Mouse (Mus musculus): Measurements from ENCODE around the gene Adgrb3. TPM values are rescaled to one million over a fixed set of nuclear protein-coding genes. Genes with fewer than 3 reads are reported as not detected.

Gene Adgrb3
- polyA plus RNA-seq, 1 experiment from 2014 or later = 0.26 TPM

- Histone ChIP-seq H3K4me1 (replicated peaks) (no peaks in the 10 kb centered on the region), H3K36me3 (no peaks in the 10 kb centered on the region), H3K27ac (ENCODE audit: poor library complexity, severe bottlenecking) (no peak overlapping the region), H3K9ac (no peak overlapping the region), H3K27me3 (replicated peaks) (no peaks in the 10 kb centered on the region), H3K4me3 (no peak overlapping the region), H3K4me2 (no peak overlapping the region), H3K9me3 (replicated peaks) (no peaks in the 10 kb centered on the region)
- ATAC-seq (ENCODE audit: insufficient number of reproducible peaks, low FRiP score) = no peak
- WGBS = 59% methylated on average over 9 of the region's 9 CpGs
Observed at GRCm38 (mm10) chr1:25179860-25180582, 649.5 kb downstream of the Adgrb3 start.

- H3K36me3 ChIP-seq = no peaks in the 10 kb centered on the region
- no peaks in the 10 kb centered on the region for H3K9me3 ChIP-seq (replicated peaks)
- H3K27ac ChIP-seq (ENCODE audit: poor library complexity, severe bottlenecking) = no peak overlapping the region
- no peaks in the 10 kb centered on the region for H3K27me3 ChIP-seq (replicated peaks)
- no peak overlapping the region for H3K4me3 ChIP-seq
- H3K4me2 ChIP-seq = no peak overlapping the region
- WGBS = 45% methylated on average over 21 of the region's 21 CpGs
- no peak for ATAC-seq (ENCODE audit: insufficient number of reproducible peaks, low FRiP score)
- no peaks in the 10 kb centered on the region for H3K4me1 ChIP-seq (replicated peaks)
- no peak overlapping the region for H3K9ac ChIP-seq
Observed at GRCm38 (mm10) chr1:25178347-25179130, 651.0 kb downstream of the Adgrb3 start.

GRCm38 (mm10) chr1:25167120-25167519, 662.4 kb downstream of the Adgrb3 start:
- Histone ChIP-seq H3K27me3 (replicated peaks) (no peaks in the 10 kb centered on the region), H3K27ac (ENCODE audit: poor library complexity, severe bottlenecking) (no peak overlapping the region), H3K4me1 (replicated peaks) (no peaks in the 10 kb centered on the region), H3K36me3 (no peaks in the 10 kb centered on the region), H3K9me3 (replicated peaks) (no peaks in the 10 kb centered on the region), H3K4me2 (no peak overlapping the region), H3K9ac (no peak overlapping the region), H3K4me3 (no peak overlapping the region)
- no peak for ATAC-seq (ENCODE audit: insufficient number of reproducible peaks, low FRiP score)
- WGBS = 82% methylated on average over 5 of the region's 5 CpGs

GRCm38 (mm10) chr1:25166036-25166796, 663.3 kb downstream of the Adgrb3 start:
- Histone ChIP-seq H3K9me3 (replicated peaks) (no peaks in the 10 kb centered on the region), H3K9ac (no peak overlapping the region)

GRCm38 (mm10) chr1:25163561-25163960, 665.9 kb downstream of the Adgrb3 start:
- Histone ChIP-seq H3K27ac (ENCODE audit: poor library complexity, severe bottlenecking) (no peak overlapping the region), H3K4me2 (no peak overlapping the region), H3K4me1 (replicated peaks) (no peaks in the 10 kb centered on the region), H3K9me3 (replicated peaks) (no peaks in the 10 kb centered on the region), H3K9ac (no peak overlapping the region), H3K4me3 (no peak overlapping the region), H3K27me3 (replicated peaks) (no peaks in the 10 kb centered on the region), H3K36me3 (no peaks in the 10 kb centered on the region)
- no peak for ATAC-seq (ENCODE audit: insufficient number of reproducible peaks, low FRiP score)
- 61% methylated on average over 6 of the region's 6 CpGs for WGBS

More at GRCm38 (mm10) chr1:25166036-25166796, 663.3 kb downstream of the Adgrb3 start:
- Histone ChIP-seq H3K36me3 (no peaks in the 10 kb centered on the region), H3K4me2 (no peak overlapping the region), H3K27ac (ENCODE audit: poor library complexity, severe bottlenecking) (no peak overlapping the region), H3K4me1 (replicated peaks) (no peaks in the 10 kb centered on the region), H3K27me3 (replicated peaks) (no peaks in the 10 kb centered on the region), H3K4me3 (no peak overlapping the region)
- WGBS = 74% methylated on average over 11 of the region's 11 CpGs
- no peak for ATAC-seq (ENCODE audit: insufficient number of reproducible peaks, low FRiP score)

GRCm38 (mm10) chr1:25146206-25146605, 683.3 kb downstream of the Adgrb3 start:
- H3K4me2 ChIP-seq = no peak overlapping the region
- no peak overlapping the region for H3K4me3 ChIP-seq
- 54% methylated on average over 3 of the region's 3 CpGs for WGBS
- ATAC-seq (ENCODE audit: insufficient number of reproducible peaks, low FRiP score) = no peak
- no peaks in the 10 kb centered on the region for H3K9me3 ChIP-seq (replicated peaks)
- H3K4me1 ChIP-seq (replicated peaks) = no peaks in the 10 kb centered on the region
- H3K36me3 ChIP-seq = no peaks in the 10 kb centered on the region
- no peak overlapping the region for H3K9ac ChIP-seq
- H3K27me3 ChIP-seq (replicated peaks) = no peaks in the 10 kb centered on the region
- no peak overlapping the region for H3K27ac ChIP-seq (ENCODE audit: poor library complexity, severe bottlenecking)

GRCm38 (mm10) chr1:25132150-25132824, 697.2 kb downstream of the Adgrb3 start:
- Histone ChIP-seq H3K4me2 (no peak overlapping the region), H3K4me3 (no peak overlapping the region), H3K27ac (ENCODE audit: poor library complexity, severe bottlenecking) (no peak overlapping the region), H3K4me1 (replicated peaks) (no peaks in the 10 kb centered on the region), H3K27me3 (replicated peaks) (no peaks in the 10 kb centered on the region), H3K9me3 (replicated peaks) (no peaks in the 10 kb centered on the region), H3K9ac (no peak overlapping the region), H3K36me3 (no peaks in the 10 kb centered on the region)
- 60% methylated on average over 4 of the region's 4 CpGs for WGBS
- no peak for ATAC-seq (ENCODE audit: insufficient number of reproducible peaks, low FRiP score)

GRCm38 (mm10) chr1:25115512-25115911, 714.0 kb downstream of the Adgrb3 start:
- ATAC-seq (ENCODE audit: insufficient number of reproducible peaks, low FRiP score) = no peak
- Histone ChIP-seq H3K27ac (ENCODE audit: poor library complexity, severe bottlenecking) (no peak overlapping the region), H3K4me2 (no peak overlapping the region), H3K9me3 (replicated peaks) (no peaks in the 10 kb centered on the region), H3K9ac (no peak overlapping the region), H3K36me3 (no peaks in the 10 kb centered on the region), H3K4me1 (replicated peaks) (no peaks in the 10 kb centered on the region), H3K27me3 (replicated peaks) (no peaks in the 10 kb centered on the region), H3K4me3 (no peak overlapping the region)
- 68% methylated on average over 11 of the region's 11 CpGs for WGBS

- 81% methylated on average over 3 of the region's 3 CpGs for WGBS
- Histone ChIP-seq H3K36me3 (no peaks in the 10 kb centered on the region), H3K27ac (ENCODE audit: poor library complexity, severe bottlenecking) (no peak overlapping the region), H3K4me3 (no peak overlapping the region), H3K9ac (no peak overlapping the region), H3K27me3 (replicated peaks) (no peaks in the 10 kb centered on the region), H3K9me3 (replicated peaks) (no peaks in the 10 kb centered on the region), H3K4me1 (replicated peaks) (no peaks in the 10 kb centered on the region), H3K4me2 (no peak overlapping the region)
- no peak for ATAC-seq (ENCODE audit: insufficient number of reproducible peaks, low FRiP score)
Observed at GRCm38 (mm10) chr1:25107500-25108101, 721.9 kb downstream of the Adgrb3 start.

GRCm38 (mm10) chr1:25106679-25107078, 722.8 kb downstream of the Adgrb3 start:
- Histone ChIP-seq H3K27ac (ENCODE audit: poor library complexity, severe bottlenecking) (no peak overlapping the region), H3K36me3 (no peaks in the 10 kb centered on the region), H3K9ac (no peak overlapping the region), H3K4me2 (no peak overlapping the region), H3K9me3 (replicated peaks) (no peaks in the 10 kb centered on the region), H3K27me3 (replicated peaks) (no peaks in the 10 kb centered on the region), H3K4me1 (replicated peaks) (no peaks in the 10 kb centered on the region), H3K4me3 (no peak overlapping the region)
- ATAC-seq (ENCODE audit: insufficient number of reproducible peaks, low FRiP score) = no peak
- 71% methylated on average over 6 of the region's 6 CpGs for WGBS

Data from heart, embryonic 12.5 days (tissue).